Mouse (Mus musculus): ENCODE data around the gene Atp11a. TPM values are rescaled to one million over a fixed set of nuclear protein-coding genes. Genes with fewer than 3 reads are reported as not detected.

Gene Atp11a
- polyA plus RNA-seq, 1 experiment from 2014 or later, result 15.6 TPM

GRCm38 (mm10) chr8:12775302-12775975, 18.6 kb downstream of the Atp11a start:
- no peaks in the 10 kb centered on the region for H3K27me3 ChIP-seq (ENCODE audit: control insufficient read depth, insufficient read depth, low read length)
- H3K9ac ChIP-seq (ENCODE audit: low read depth, low read length), result peak overlapping the region; percentile 36; the same call in 1 of the 2 replicates
- H3K4me2 ChIP-seq, result peak overlapping the region; percentile 43
- peak overlapping the region; percentile 89 for H3K27ac ChIP-seq (ENCODE audit: low read depth, low read length)
- H3K9me3 ChIP-seq (replicated peaks; ENCODE audit: control insufficient read depth, low read length), result no peaks in the 10 kb centered on the region
- no peaks in the 10 kb centered on the region for H3K36me3 ChIP-seq (ENCODE audit: control insufficient read depth, insufficient read depth, low read length)
- no peak; the same call in 1 of the 2 replicates for ATAC-seq (replicated peaks; ENCODE audit: insufficient number of reproducible peaks, low FRiP score, low TSS enrichment)
- H3K4me3 ChIP-seq (ENCODE audit: low read depth, low read length), result no peak overlapping the region
- 46% methylated on average over 9 of the region's 9 CpGs for WGBS (ENCODE audit: insufficient replicate concordance)
- H3K4me1 ChIP-seq (ENCODE audit: control insufficient read depth, insufficient read depth, low read length), result peaks cover 74% of the 10 kb centered on the region

- Histone ChIP-seq H3K4me2 (peak overlapping the region; percentile 19; the same call in 1 of the 2 replicates), H3K36me3 (ENCODE audit: control insufficient read depth, insufficient read depth, low read length) (no peaks in the 10 kb centered on the region), H3K27ac (ENCODE audit: low read depth, low read length) (peak overlapping the region; percentile 89), H3K4me3 (ENCODE audit: low read depth, low read length) (no peak overlapping the region), H3K4me1 (ENCODE audit: control insufficient read depth, insufficient read depth, low read length) (peaks cover 72% of the 10 kb centered on the region), H3K9ac (ENCODE audit: low read depth, low read length) (peak overlapping the region; percentile 12; the same call in 1 of the 2 replicates), H3K27me3 (ENCODE audit: control insufficient read depth, insufficient read depth, low read length) (no peaks in the 10 kb centered on the region), H3K9me3 (replicated peaks; ENCODE audit: control insufficient read depth, low read length) (no peaks in the 10 kb centered on the region)
- ATAC-seq (replicated peaks; ENCODE audit: insufficient number of reproducible peaks, low FRiP score, low TSS enrichment), result no peak
- 53% methylated on average over 10 of the region's 10 CpGs for WGBS (ENCODE audit: insufficient replicate concordance)
Observed at GRCm38 (mm10) chr8:12776166-12776565, 19.4 kb downstream of the Atp11a start.

GRCm38 (mm10) chr8:12777171-12777570, 20.4 kb downstream of the Atp11a start:
- no peaks in the 10 kb centered on the region for H3K9me3 ChIP-seq (replicated peaks; ENCODE audit: control insufficient read depth, low read length)
- no peak overlapping the region for H3K4me3 ChIP-seq (ENCODE audit: low read depth, low read length)
- 53% methylated on average over 5 of the region's 5 CpGs for WGBS (ENCODE audit: insufficient replicate concordance)
- ATAC-seq (replicated peaks; ENCODE audit: insufficient number of reproducible peaks, low FRiP score, low TSS enrichment), result no peak
- H3K4me2 ChIP-seq, result no peak overlapping the region
- 0 out of 2 replicates have a peak overlapping the region, but pooled peaks have one; percentile 89 for H3K27ac ChIP-seq (ENCODE audit: low read depth, low read length)
- H3K36me3 ChIP-seq (ENCODE audit: control insufficient read depth, insufficient read depth, low read length), result no peaks in the 10 kb centered on the region
- H3K27me3 ChIP-seq (ENCODE audit: control insufficient read depth, insufficient read depth, low read length), result no peaks in the 10 kb centered on the region
- H3K9ac ChIP-seq (ENCODE audit: low read depth, low read length), result no peak overlapping the region
- peaks cover 68% of the 10 kb centered on the region for H3K4me1 ChIP-seq (ENCODE audit: control insufficient read depth, insufficient read depth, low read length)

- no peak for ATAC-seq (replicated peaks; ENCODE audit: insufficient number of reproducible peaks, low FRiP score, low TSS enrichment)
- Histone ChIP-seq H3K9me3 (replicated peaks; ENCODE audit: control insufficient read depth, low read length) (no peaks in the 10 kb centered on the region), H3K27me3 (ENCODE audit: control insufficient read depth, insufficient read depth, low read length) (no peaks in the 10 kb centered on the region), H3K4me3 (ENCODE audit: low read depth, low read length) (no peak overlapping the region), H3K4me1 (ENCODE audit: control insufficient read depth, insufficient read depth, low read length) (peaks cover 51% of the 10 kb centered on the region), H3K27ac (ENCODE audit: low read depth, low read length) (0 out of 2 replicates have a peak overlapping the region, but pooled peaks have one; percentile 12), H3K9ac (ENCODE audit: low read depth, low read length) (no peak overlapping the region), H3K4me2 (no peak overlapping the region), H3K36me3 (ENCODE audit: control insufficient read depth, insufficient read depth, low read length) (no peaks in the 10 kb centered on the region)
- 50% methylated on average over 4 of the region's 4 CpGs for WGBS (ENCODE audit: insufficient replicate concordance)
Observed at GRCm38 (mm10) chr8:12779541-12779940, 22.7 kb downstream of the Atp11a start.

GRCm38 (mm10) chr8:12785508-12785907, 28.7 kb downstream of the Atp11a start:
- H3K4me2 ChIP-seq, result no peak overlapping the region
- H3K9me3 ChIP-seq (replicated peaks; ENCODE audit: control insufficient read depth, low read length), result no peaks in the 10 kb centered on the region
- no peak overlapping the region for H3K27ac ChIP-seq (ENCODE audit: low read depth, low read length)
- no peak overlapping the region for H3K9ac ChIP-seq (ENCODE audit: low read depth, low read length)
- WGBS (ENCODE audit: insufficient replicate concordance), result 59% methylated on average over 8 of the region's 8 CpGs
- H3K4me1 ChIP-seq (ENCODE audit: control insufficient read depth, insufficient read depth, low read length), result peaks cover 20% of the 10 kb centered on the region
- no peak for ATAC-seq (replicated peaks; ENCODE audit: insufficient number of reproducible peaks, low FRiP score, low TSS enrichment)
- no peak overlapping the region for H3K4me3 ChIP-seq (ENCODE audit: low read depth, low read length)
- H3K36me3 ChIP-seq (ENCODE audit: control insufficient read depth, insufficient read depth, low read length), result no peaks in the 10 kb centered on the region
- H3K27me3 ChIP-seq (ENCODE audit: control insufficient read depth, insufficient read depth, low read length), result no peaks in the 10 kb centered on the region

GRCm38 (mm10) chr8:12786261-12786957, 29.6 kb downstream of the Atp11a start:
- H3K36me3 ChIP-seq (ENCODE audit: control insufficient read depth, insufficient read depth, low read length), result no peaks in the 10 kb centered on the region
- WGBS (ENCODE audit: insufficient replicate concordance), result 84% methylated on average over 14 of the region's 14 CpGs
- H3K9me3 ChIP-seq (replicated peaks; ENCODE audit: control insufficient read depth, low read length), result no peaks in the 10 kb centered on the region
- no peak overlapping the region for H3K27ac ChIP-seq (ENCODE audit: low read depth, low read length)
- ATAC-seq (replicated peaks; ENCODE audit: insufficient number of reproducible peaks, low FRiP score, low TSS enrichment), result no peak
- H3K27me3 ChIP-seq (ENCODE audit: control insufficient read depth, insufficient read depth, low read length), result no peaks in the 10 kb centered on the region
- peaks cover 19% of the 10 kb centered on the region for H3K4me1 ChIP-seq (ENCODE audit: control insufficient read depth, insufficient read depth, low read length)
- no peak overlapping the region for H3K4me3 ChIP-seq (ENCODE audit: low read depth, low read length)
- H3K9ac ChIP-seq (ENCODE audit: low read depth, low read length), result no peak overlapping the region
- H3K4me2 ChIP-seq, result no peak overlapping the region

- 68% methylated on average over 8 of the region's 12 CpGs for WGBS (ENCODE audit: insufficient replicate concordance)
- H3K4me3 ChIP-seq (ENCODE audit: low read depth, low read length), result no peak overlapping the region
- H3K4me1 ChIP-seq (ENCODE audit: control insufficient read depth, insufficient read depth, low read length), result peaks cover 18% of the 10 kb centered on the region
- H3K9ac ChIP-seq (ENCODE audit: low read depth, low read length), result no peak overlapping the region
- no peak for ATAC-seq (replicated peaks; ENCODE audit: insufficient number of reproducible peaks, low FRiP score, low TSS enrichment)
- H3K27ac ChIP-seq (ENCODE audit: low read depth, low read length), result no peak overlapping the region
- H3K9me3 ChIP-seq (replicated peaks; ENCODE audit: control insufficient read depth, low read length), result no peaks in the 10 kb centered on the region
- H3K27me3 ChIP-seq (ENCODE audit: control insufficient read depth, insufficient read depth, low read length), result no peaks in the 10 kb centered on the region
- H3K36me3 ChIP-seq (ENCODE audit: control insufficient read depth, insufficient read depth, low read length), result no peaks in the 10 kb centered on the region
- no peak overlapping the region for H3K4me2 ChIP-seq
Observed at GRCm38 (mm10) chr8:12786958-12787301, 30.1 kb downstream of the Atp11a start.

- Histone ChIP-seq H3K4me1 (ENCODE audit: control insufficient read depth, insufficient read depth, low read length) (peaks cover 18% of the 10 kb centered on the region), H3K9me3 (replicated peaks; ENCODE audit: control insufficient read depth, low read length) (no peaks in the 10 kb centered on the region), H3K4me2 (no peak overlapping the region), H3K4me3 (ENCODE audit: low read depth, low read length) (no peak overlapping the region), H3K27me3 (ENCODE audit: control insufficient read depth, insufficient read depth, low read length) (no peaks in the 10 kb centered on the region), H3K36me3 (ENCODE audit: control insufficient read depth, insufficient read depth, low read length) (no peaks in the 10 kb centered on the region), H3K27ac (ENCODE audit: low read depth, low read length) (no peak overlapping the region), H3K9ac (ENCODE audit: low read depth, low read length) (no peak overlapping the region)
- WGBS (ENCODE audit: insufficient replicate concordance), result 66% methylated on average over 8 of the region's 8 CpGs
- ATAC-seq (replicated peaks; ENCODE audit: insufficient number of reproducible peaks, low FRiP score, low TSS enrichment), result no peak
Observed at GRCm38 (mm10) chr8:12787427-12787826, 30.6 kb downstream of the Atp11a start.
